Mouse (Mus musculus): Measurements from ENCODE around the gene Zfp948. TPM values are rescaled to one million over a fixed set of nuclear protein-coding genes. Genes with fewer than 3 reads are reported as not detected.

The Zfp948 gene
- total RNA-seq (2015) (4.3 TPM in 2 replicates), total RNA-seq (2017) (2.0 and 3.3 TPM in 2 replicates)

DNA sequence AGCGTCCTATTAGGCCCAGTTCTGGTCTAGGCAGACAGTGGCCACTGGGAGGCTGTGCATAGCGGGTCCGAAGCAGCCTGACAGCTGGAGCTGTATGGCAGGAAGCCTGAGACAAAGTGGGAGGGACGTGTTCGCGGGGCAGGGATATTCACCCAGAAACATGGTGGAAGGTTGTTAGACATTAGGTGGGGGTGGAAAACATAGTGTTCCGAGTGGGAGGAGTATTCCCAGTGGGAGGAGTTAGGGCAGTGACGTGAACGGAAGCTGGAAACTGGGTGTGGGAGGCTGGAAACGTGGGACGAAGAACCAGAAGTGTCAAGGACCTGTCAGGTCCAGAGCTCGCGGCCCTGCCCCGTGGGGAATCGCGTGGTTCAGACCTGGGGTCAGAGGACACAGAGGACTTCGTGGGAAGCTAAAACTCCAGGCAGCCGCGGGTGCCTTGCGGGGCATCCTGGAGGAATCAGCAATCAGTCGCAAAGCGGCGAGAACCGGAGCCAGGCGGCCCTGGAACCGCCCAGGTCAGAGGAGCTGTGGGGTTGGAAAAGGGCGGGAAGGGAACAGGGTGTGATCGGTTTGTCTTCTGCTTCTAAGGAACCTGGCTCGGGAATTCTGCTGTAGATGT is at the start of gene Zfp948:
Zfp948 (plus strand) TSS at position 281 of the 622 bp plus-strand sequence.
- ATAC-seq (replicated peaks; ENCODE audit: poor library complexity) = peak; percentile 83

DNA sequence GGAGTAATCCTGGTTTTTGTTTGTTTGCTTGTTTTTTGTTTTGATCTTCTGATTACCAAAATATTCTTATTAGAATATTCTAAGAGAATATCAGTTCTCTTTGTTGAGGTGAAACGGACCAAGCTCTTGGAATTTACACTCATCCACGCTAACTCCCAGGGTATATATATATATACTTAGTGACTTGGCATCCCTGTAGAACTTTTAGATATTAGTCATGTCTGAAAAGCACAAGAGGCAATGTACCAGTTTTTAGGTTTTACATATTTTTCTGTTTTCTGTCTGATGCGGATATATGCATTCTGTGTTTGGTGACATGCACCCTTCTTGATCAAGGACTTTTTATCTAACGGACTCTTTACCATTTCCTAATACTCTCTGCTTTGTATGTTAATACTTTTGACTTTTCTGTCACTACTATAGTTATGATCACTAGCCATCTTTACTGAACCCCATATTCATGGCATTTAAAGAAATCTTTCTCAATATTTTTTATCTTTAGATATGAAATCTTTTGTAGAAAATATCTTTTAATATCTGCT is 49.6 kb upstream of the Zfp948 start:
- ATAC-seq (replicated peaks; ENCODE audit: poor library complexity) = no peak

DNA sequence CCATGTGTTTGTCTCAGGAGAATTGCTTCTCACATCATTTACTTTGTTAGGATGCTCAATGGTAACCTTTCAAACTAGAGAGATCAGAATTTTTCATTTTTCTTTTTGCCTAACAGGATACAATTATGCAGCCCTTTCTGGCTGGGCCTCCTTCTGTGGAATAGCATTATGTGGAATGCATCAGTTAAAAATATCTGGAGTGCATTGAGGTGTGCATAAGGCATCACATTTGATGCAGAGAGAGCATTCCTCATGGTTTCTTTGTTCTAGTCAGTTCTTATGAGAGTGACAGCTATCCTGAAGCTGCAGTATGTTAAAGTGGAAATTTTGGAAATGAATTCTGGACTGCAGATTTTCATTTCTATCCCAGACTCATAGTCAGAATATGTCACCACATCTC is 40.5 kb upstream of the Zfp948 start:
- ATAC-seq (replicated peaks; ENCODE audit: poor library complexity) = no peak

DNA sequence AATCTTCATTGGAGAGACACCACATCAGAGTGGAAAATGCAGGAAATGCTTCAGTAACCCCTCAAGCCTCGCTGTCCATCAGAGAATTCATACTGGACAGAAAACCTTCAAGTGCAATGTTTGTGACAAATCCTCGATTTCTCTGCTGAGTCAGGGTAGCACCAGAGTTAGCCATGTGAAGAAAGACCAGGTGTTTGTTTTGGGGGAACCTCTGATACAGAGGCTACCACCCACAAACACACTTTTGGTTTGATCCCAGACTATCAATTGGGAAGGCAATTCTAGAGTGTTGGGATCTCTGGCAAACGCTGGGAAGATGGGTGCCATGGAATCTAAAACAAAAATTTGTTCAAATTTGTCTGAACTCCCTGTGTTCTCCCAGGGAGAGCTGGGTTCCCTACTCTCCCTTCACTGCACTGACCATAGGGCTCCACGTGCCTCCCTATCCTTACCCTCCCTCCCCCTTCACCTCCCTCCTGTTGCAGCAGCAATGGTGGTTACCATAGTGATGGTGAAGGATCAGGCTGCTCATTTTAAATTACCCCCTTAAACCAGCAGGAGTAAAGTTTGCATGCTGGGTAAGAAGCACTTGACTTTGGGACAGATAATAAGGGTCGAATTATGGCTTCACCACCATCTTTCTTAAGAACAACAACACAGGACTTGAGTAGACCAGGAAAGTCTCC is 36.0 kb upstream of the Zfp948 start:
- ATAC-seq (replicated peaks; ENCODE audit: poor library complexity) = no peak

- ATAC-seq (replicated peaks; ENCODE audit: poor library complexity) = no peak
These were observed 35.2 kb upstream of the Zfp948 start for GRCm38 (mm10) chr17:21531621-21532020.

- peak; percentile 54 for ATAC-seq (replicated peaks; ENCODE audit: poor library complexity)
These were observed 34.5 kb upstream of the Zfp948 start for GRCm38 (mm10) chr17:21532101-21532951.

GRCm38 (mm10) chr17:21533961-21534360 is 32.8 kb upstream of the Zfp948 start:
- ATAC-seq (replicated peaks; ENCODE audit: poor library complexity) = no peak

- ATAC-seq (replicated peaks; ENCODE audit: poor library complexity) = peak; percentile 52
These were observed 32.2 kb upstream of the Zfp948 start for GRCm38 (mm10) chr17:21534460-21535095.

DNA sequence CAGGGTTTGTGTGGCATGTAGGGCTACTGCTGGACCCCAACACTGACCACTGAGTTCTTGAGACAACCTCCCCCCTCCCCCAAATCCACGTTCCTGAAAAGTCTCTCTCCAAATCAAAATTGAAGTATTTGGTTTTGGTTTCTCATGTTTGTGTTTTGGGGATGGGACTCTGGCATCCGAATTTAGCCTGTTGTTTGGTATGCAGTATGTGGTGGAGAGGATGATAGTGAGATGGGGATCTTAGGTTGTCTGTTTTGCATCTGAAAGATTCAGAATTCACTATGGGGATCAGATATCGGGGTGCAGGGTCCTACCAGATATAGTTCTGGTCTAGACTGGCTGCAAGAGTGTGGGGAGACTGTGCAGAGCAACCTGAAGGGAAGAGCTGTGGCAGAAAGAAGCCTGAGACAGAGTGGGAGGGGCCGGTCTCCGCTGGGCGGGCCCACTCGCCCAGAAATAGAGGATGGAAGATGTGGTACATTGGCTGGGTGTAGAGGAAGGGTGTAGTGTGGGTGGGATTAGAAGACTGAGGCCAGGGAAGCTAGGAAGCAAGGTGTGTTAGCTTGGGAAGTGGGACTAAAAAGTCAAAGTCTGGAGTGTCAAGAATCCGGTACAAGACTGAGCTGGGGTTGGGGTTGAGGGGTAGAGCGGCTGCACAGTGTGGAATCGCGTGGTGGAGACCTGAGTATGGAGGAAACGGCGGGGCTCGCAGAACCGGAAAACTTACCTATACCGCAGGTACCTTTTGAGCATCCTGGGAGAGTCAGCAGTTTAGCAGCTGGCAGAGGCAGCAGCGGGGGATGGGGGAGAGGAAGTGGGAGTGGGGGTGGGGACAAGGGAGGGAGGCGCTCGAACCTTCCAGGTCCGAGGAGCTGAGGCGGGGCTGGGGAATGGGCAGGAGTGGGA is 31.5 kb upstream of the Zfp948 start, which contains the start of gene Zfp52:
Zfp52 (plus strand) TSS at position 444 of the 906 bp plus-strand sequence.
- ATAC-seq (replicated peaks; ENCODE audit: poor library complexity) = peak; percentile 63

DNA sequence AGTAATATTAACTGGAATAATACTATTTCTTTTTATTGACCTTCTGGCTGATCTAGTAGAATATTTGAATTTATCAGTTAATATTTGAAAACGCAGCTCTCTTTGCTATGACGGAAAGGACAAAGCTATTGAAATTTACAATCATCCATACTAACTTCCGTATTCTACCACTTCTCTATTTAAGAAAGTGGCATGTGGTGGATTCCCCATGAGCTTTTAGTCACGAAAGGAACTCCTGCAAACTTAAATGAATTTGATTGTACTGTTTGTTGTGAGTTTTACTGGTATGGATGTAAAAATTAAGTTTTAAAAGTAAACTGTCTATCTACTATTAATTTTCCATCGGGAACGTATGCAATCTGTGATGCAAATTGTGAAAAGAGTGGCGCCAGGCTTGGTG is 30.7 kb upstream of the Zfp948 start:
- no peak for ATAC-seq (replicated peaks; ENCODE audit: poor library complexity)

DNA sequence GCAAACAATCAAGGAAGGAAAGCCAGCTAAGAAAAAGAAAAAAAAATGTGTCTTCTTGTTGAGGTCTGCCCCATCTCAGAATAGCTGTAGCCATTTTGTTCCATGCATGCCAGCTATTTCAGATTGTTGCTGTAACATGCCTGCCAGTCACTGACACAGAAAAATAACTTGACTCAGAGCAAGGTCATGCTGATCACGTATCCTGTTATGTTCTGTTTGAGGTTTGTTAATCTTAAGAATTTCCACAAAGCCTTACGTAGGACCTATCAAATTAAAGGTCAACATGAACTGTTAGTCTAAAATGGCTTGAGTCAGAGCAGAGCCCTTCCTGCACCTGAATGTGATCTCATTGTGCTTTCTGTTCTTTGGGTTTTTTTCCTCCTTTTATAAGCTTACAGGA is 30.1 kb upstream of the Zfp948 start:
- ATAC-seq (replicated peaks; ENCODE audit: poor library complexity) = no peak

DNA sequence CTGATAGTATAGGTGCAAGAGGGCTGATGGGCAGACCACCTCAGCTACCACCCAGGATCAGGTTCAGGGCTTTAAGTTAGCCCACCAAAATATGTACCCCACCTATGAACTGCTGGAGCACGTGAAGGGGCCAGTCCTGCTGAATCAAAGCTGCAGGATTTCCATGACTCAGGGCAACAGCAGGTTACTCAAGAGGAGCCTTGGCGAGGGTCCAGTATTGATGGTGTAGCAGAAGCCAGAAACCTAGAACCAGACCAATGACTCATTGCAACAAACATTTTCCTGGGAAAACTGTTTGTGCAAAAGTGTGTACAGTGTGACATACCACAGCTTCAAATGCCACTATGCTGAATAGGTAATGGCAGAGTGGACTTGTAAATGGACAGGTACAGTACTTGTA is 9.0 kb upstream of the Zfp948 start:
- ATAC-seq (replicated peaks; ENCODE audit: poor library complexity) = no peak

GRCm38 (mm10) chr17:21566220-21566619 is 588 bp upstream of the Zfp948 start:
- ATAC-seq (replicated peaks; ENCODE audit: poor library complexity) = peak; percentile 85

GRCm38 (mm10) chr17:21567696-21568095 is 888 bp downstream of the Zfp948 start:
- no peak for ATAC-seq (replicated peaks; ENCODE audit: poor library complexity)

GRCm38 (mm10) chr17:21579080-21579479 is 12.3 kb downstream of the Zfp948 start:
- peak; percentile 66 for ATAC-seq (replicated peaks; ENCODE audit: poor library complexity)

DNA sequence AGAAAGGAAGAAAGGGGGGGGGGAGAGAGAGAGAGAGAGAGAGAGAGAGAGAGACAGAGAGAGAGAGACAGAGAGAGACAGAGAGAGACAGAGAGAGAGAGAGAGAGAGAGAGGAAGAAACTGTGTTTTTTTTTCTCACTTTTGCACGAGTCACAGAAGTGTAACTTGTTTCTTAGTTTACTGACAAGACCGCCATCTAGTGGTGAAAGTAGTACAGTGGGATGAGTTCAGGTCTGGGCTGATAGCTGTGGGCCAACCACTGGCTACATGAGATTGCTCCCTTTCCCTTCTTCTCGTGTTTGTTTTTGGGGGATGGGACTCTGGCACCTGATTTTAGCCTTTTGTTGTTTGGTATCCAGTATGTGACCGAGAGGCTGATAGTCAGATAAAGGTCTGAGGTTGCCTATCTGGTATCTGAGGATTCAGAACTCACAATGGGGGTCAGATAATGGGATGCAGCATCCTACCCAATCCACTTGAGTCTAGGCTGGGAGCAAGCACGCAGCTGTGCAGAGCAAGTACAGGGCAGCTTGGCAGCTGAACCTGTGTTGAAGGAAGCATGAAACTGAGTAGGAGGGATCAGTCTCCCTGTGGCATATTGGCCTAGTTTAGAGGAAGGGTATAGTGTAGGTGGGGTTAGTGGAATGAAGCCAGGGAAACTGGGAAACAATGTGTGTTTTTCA is 12.8 kb downstream of the Zfp948 start:
- ATAC-seq (replicated peaks; ENCODE audit: poor library complexity) = peak; percentile 99

GRCm38 (mm10) chr17:21585521-21585920 is 18.7 kb downstream of the Zfp948 start:
- ATAC-seq (replicated peaks; ENCODE audit: poor library complexity) = no peak

DNA sequence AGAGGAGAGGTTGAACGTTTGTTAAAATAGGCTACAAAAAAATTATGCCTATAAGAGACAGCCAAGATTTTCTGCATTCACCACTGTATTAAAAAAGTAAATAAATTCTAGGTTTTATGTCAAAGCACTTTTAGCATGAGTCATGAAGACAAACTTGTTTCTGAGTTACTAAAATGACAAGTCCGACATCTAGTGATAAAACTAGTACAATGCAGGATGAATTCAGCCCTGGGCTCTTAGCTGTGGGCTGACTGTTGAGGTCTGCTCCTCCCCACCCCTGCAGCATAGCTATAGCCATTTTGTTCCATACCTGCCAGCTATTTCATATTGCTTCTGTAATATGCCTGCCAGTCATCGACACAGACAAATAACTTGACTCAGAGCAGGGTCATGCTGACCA is 49.5 kb downstream of the Zfp948 start:
- ATAC-seq (replicated peaks; ENCODE audit: poor library complexity) = no peak

DNA sequence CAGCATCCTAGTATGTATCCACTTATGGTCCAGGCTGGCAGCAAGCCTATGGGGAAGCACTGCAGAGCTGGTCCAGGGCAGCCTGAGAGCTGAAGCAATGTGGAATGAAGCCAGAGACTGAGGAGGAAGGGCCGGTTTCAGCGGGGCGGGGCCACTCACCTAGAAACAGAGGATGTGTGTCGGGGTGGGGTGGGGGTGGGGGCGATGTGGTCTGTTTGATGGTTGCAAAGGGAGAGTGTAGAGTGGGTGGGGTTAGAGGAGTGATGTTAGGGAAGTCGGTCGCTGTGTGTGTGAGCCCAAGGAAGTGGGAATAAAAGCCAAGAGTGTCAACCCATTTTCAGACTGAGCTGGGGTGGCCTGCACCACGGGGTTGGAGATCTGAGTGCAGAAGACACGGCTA is 50.5 kb downstream of the Zfp948 start:
- peak; percentile 86 for ATAC-seq (replicated peaks; ENCODE audit: poor library complexity)
